Mouse (Mus musculus) stomach, embryonic 15.5 days (tissue): ENCODE measurements around the gene Trak1. TPM values are rescaled to one million over a fixed set of nuclear protein-coding genes. Genes with fewer than 3 reads are reported as not detected.

ENCODE experiments used
- ATAC-seq: fragments of 200-750 bp; cut with Nextera tagmentation; 2 replicates; pipeline ENCODE4 v1.8.0; 2017; ENCODE audit warnings: low read depth, moderate number of reproducible peaks, moderate TSS enrichment; ENCODE audit not compliant: insufficient read depth, low FRiP score
- H3K27ac ChIP-seq: fragments of 300-500 bp; sonication (generic); 2 replicates; pipeline ENCODE4 v1.5.1; 2015; ENCODE audit warnings: mild to moderate bottlenecking, inconsistent platforms
- H3K27me3 ChIP-seq: fragments of 300-500 bp; sonication (generic); replicated peaks from 2 replicates; pipeline ENCODE4 v1.6.1; 2015; ENCODE audit warnings: inconsistent platforms
- H3K36me3 ChIP-seq: fragments of 300-500 bp; sonication (generic); 2 replicates; pipeline ENCODE4 v1.6.1; 2015; ENCODE audit warnings: inconsistent platforms
- H3K4me1 ChIP-seq: fragments of 300-500 bp; sonication (generic); 2 replicates; pipeline ENCODE4 v1.6.1; 2015; ENCODE audit warnings: inconsistent platforms
- H3K4me2 ChIP-seq: fragments of 300-500 bp; sonication (generic); 2 replicates; pipeline ENCODE4 v1.6.1; 2015; ENCODE audit warnings: mild to moderate bottlenecking, inconsistent platforms
- H3K4me3 ChIP-seq: fragments of 300-500 bp; sonication (generic); replicated peaks from 2 replicates; pipeline ENCODE4 v1.5.1; 2015; ENCODE audit warnings: inconsistent platforms
- H3K9ac ChIP-seq: fragments of 300-500 bp; sonication (generic); 2 replicates; pipeline ENCODE4 v1.6.1; 2015; ENCODE audit warnings: inconsistent platforms
- H3K9me3 ChIP-seq: fragments of 300-500 bp; sonication (generic); 2 replicates; pipeline ENCODE4 v1.6.1; 2016; ENCODE audit warnings: inconsistent platforms
- WGBS: fragments of 180-500 bp; shearing (Covaris S2); methylation state at CpG from one replicate; pipeline ENCODE4 v1.1.7; 2015; 5-methylcytosine and 5-hydroxymethylcytosine counted together
- polyA plus RNA-seq: library from polyadenylated mRNA; unstranded; fragments of >200 nt; fragmentation: Nextera tagmentation; extraction: Ambion mirVana; gene quantifications from 2 replicates; pipeline ENCODE4 v1.2.1, GENCODE M21; 2015

Trak1 gene
- polyA plus RNA-seq, 1 experiment from 2014 or later = 20.7 TPM

GRCm38 (mm10) chr9:121366135-121366863 is 69.0 kb downstream of the Trak1 start:
- 71% methylated on average over 18 of the region's 18 CpGs for WGBS
- peaks cover 18% of the 10 kb centered on the region for H3K4me1 ChIP-seq
- ATAC-seq = no peak
- no peaks in the 10 kb centered on the region for H3K27me3 ChIP-seq
- H3K9ac ChIP-seq = no peak overlapping the region
- peaks cover 9% of the 10 kb centered on the region; the same call in 1 of the 2 replicates for H3K36me3 ChIP-seq
- H3K4me3 ChIP-seq = no peak overlapping the region
- H3K27ac ChIP-seq = peak overlapping the region; percentile 4; the same call in 1 of the 2 replicates
- no peaks in the 10 kb centered on the region for H3K9me3 ChIP-seq
- H3K4me2 ChIP-seq = no peak overlapping the region

- Histone ChIP-seq H3K9ac (no peak overlapping the region), H3K9me3 (no peaks in the 10 kb centered on the region), H3K4me1 (peaks cover 20% of the 10 kb centered on the region), H3K4me3 (no peak overlapping the region), H3K4me2 (no peak overlapping the region), H3K27ac (no peak overlapping the region), H3K27me3 (no peaks in the 10 kb centered on the region), H3K36me3 (peaks cover 9% of the 10 kb centered on the region; the same call in 1 of the 2 replicates)
- WGBS = 64% methylated on average over 12 of the region's 12 CpGs
- no peak for ATAC-seq
These were observed 69.6 kb downstream of the Trak1 start for GRCm38 (mm10) chr9:121366864-121367245.

- no peaks in the 10 kb centered on the region for H3K27me3 ChIP-seq
- no peak overlapping the region for H3K4me3 ChIP-seq
- no peak overlapping the region for H3K9ac ChIP-seq
- no peak overlapping the region for H3K4me2 ChIP-seq
- WGBS = 72% methylated on average over 6 of the region's 6 CpGs
- no peak for ATAC-seq
- no peaks in the 10 kb centered on the region for H3K9me3 ChIP-seq
- peaks cover 43% of the 10 kb centered on the region for H3K4me1 ChIP-seq
- H3K36me3 ChIP-seq = peaks cover 4% of the 10 kb centered on the region; the same call in 1 of the 2 replicates
- H3K27ac ChIP-seq = no peak overlapping the region
These were observed 72.3 kb downstream of the Trak1 start for GRCm38 (mm10) chr9:121369573-121369972.

- 1% methylated on average over 18 of the region's 18 CpGs for WGBS
- Histone ChIP-seq H3K36me3 (no peaks in the 10 kb centered on the region), H3K9me3 (no peaks in the 10 kb centered on the region), H3K4me1 (peaks cover 43% of the 10 kb centered on the region), H3K9ac (peak overlapping the region; percentile 21; the same call in 1 of the 2 replicates), H3K4me2 (peak overlapping the region; percentile 63), H3K4me3 (peak overlapping the region; percentile 29), H3K27ac (peak overlapping the region; percentile 91), H3K27me3 (no peaks in the 10 kb centered on the region)
- ATAC-seq = peak; percentile 92
These were observed 74.1 kb downstream of the Trak1 start for GRCm38 (mm10) chr9:121371346-121371891.

GRCm38 (mm10) chr9:121371946-121372646 is 74.8 kb downstream of the Trak1 start:
- Histone ChIP-seq H3K4me2 (peak overlapping the region; percentile 63), H3K27me3 (no peaks in the 10 kb centered on the region), H3K4me3 (peak overlapping the region; percentile 21; the same call in 1 of the 2 replicates), H3K9ac (no peak overlapping the region), H3K27ac (peak overlapping the region; percentile 91), H3K36me3 (no peaks in the 10 kb centered on the region), H3K9me3 (no peaks in the 10 kb centered on the region), H3K4me1 (peaks cover 43% of the 10 kb centered on the region)
- ATAC-seq = peak; percentile 57
- WGBS = 10% methylated on average over 11 of the region's 13 CpGs

- Histone ChIP-seq H3K4me1 (peaks cover 43% of the 10 kb centered on the region), H3K27ac (no peak overlapping the region), H3K4me3 (no peak overlapping the region), H3K9ac (no peak overlapping the region), H3K9me3 (no peaks in the 10 kb centered on the region), H3K36me3 (no peaks in the 10 kb centered on the region), H3K4me2 (no peak overlapping the region), H3K27me3 (no peaks in the 10 kb centered on the region)
- WGBS = 53% methylated on average over 13 of the region's 13 CpGs
- ATAC-seq = no peak
These were observed 75.8 kb downstream of the Trak1 start for GRCm38 (mm10) chr9:121373107-121373506.

GRCm38 (mm10) chr9:121373512-121373911 is 76.2 kb downstream of the Trak1 start:
- Histone ChIP-seq H3K4me3 (no peak overlapping the region), H3K36me3 (no peaks in the 10 kb centered on the region), H3K27me3 (no peaks in the 10 kb centered on the region), H3K27ac (no peak overlapping the region), H3K4me2 (no peak overlapping the region), H3K4me1 (peaks cover 43% of the 10 kb centered on the region), H3K9me3 (no peaks in the 10 kb centered on the region), H3K9ac (no peak overlapping the region)
- 69% methylated on average over 4 of the region's 4 CpGs for WGBS
- ATAC-seq = no peak

GRCm38 (mm10) chr9:121374076-121374863 is 77.0 kb downstream of the Trak1 start:
- Histone ChIP-seq H3K9me3 (no peaks in the 10 kb centered on the region), H3K4me1 (peaks cover 43% of the 10 kb centered on the region), H3K36me3 (no peaks in the 10 kb centered on the region), H3K9ac (no peak overlapping the region), H3K4me3 (no peak overlapping the region), H3K27ac (peak overlapping the region; percentile 54), H3K4me2 (no peak overlapping the region), H3K27me3 (no peaks in the 10 kb centered on the region)
- ATAC-seq = peak; percentile 29; the same call in 1 of the 2 replicates
- 31% methylated on average over 9 of the region's 9 CpGs for WGBS

DNA sequence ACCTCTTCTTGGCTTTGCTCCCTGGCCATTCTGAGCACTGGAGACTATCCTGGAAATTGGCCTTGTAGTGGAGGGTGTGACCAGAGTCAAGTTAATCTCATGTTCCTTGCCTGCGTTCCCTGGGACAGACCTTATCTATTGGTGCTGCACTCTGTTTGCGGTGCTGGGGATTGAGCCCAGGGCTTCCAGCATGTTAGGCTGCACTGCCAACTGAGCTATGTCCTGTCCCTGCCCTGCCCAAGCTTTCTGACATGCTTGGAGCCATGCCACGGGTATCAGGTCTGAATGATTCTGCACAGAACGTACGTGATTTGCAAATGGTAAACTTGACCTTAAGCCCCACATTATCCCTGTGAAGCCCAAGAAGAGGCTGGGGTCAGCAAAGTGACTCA is 77.6 kb downstream of the Trak1 start:
- WGBS = 80% methylated on average over 5 of the region's 5 CpGs
- Histone ChIP-seq H3K9me3 (no peaks in the 10 kb centered on the region), H3K4me2 (no peak overlapping the region), H3K36me3 (no peaks in the 10 kb centered on the region), H3K27ac (no peak overlapping the region), H3K9ac (no peak overlapping the region), H3K4me1 (peaks cover 39% of the 10 kb centered on the region), H3K27me3 (no peaks in the 10 kb centered on the region), H3K4me3 (no peak overlapping the region)
- no peak for ATAC-seq

DNA sequence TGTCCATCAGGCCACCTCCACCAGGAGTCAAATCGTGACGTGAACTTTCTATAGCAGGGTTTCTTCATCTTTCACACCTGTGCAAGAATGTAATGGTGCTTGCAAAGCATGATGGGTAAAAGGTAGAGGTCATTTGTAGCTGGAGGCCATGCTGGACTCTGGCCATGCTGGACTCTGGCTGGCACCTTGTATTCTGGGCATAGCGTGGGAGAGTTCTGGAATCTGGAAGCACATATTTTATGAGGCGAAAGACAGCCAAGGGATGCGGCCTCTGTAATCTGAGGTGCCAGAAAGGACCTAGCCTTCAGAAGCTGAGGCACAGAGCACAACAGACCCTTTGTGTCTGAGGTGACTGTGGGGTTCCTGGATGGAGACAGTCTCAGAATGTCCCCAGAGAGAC is 78.8 kb downstream of the Trak1 start:
- 86% methylated on average over 5 of the region's 5 CpGs for WGBS
- ATAC-seq = no peak
- no peak overlapping the region for H3K4me3 ChIP-seq
- H3K36me3 ChIP-seq = no peaks in the 10 kb centered on the region
- no peaks in the 10 kb centered on the region for H3K9me3 ChIP-seq
- no peak overlapping the region for H3K9ac ChIP-seq
- H3K27ac ChIP-seq = no peak overlapping the region
- no peak overlapping the region for H3K4me2 ChIP-seq
- H3K27me3 ChIP-seq = no peaks in the 10 kb centered on the region
- peaks cover 27% of the 10 kb centered on the region for H3K4me1 ChIP-seq

GRCm38 (mm10) chr9:121380310-121380920 is 83.1 kb downstream of the Trak1 start:
- 61% methylated on average over 10 of the region's 11 CpGs for WGBS
- H3K27ac ChIP-seq = no peak overlapping the region
- H3K9ac ChIP-seq = no peak overlapping the region
- H3K4me1 ChIP-seq = 0 out of 2 replicates have a peak, but pooled peaks cover 12% of the 10 kb centered on the region
- ATAC-seq = no peak
- no peaks in the 10 kb centered on the region for H3K9me3 ChIP-seq
- no peak overlapping the region for H3K4me3 ChIP-seq
- no peaks in the 10 kb centered on the region for H3K27me3 ChIP-seq
- H3K36me3 ChIP-seq = no peaks in the 10 kb centered on the region
- H3K4me2 ChIP-seq = no peak overlapping the region
